Mouse (Mus musculus) layer of hippocampus, postnatal 36 days (tissue): ENCODE results near the gene E330009J07Rik. TPM values are rescaled to one million over a fixed set of nuclear protein-coding genes. Genes with fewer than 3 reads are reported as not detected.

Experiments
- DNase-seq, 2 experiments: peaks; one replicate each; pipeline ENCODE4 v3.0.0; 2022
- total RNA-seq, 2 experiments: library from RNA; stranded (reverse); gene quantifications; 2 replicates each; pipeline ENCODE4 v1.2.3; 2021

The E330009J07Rik gene
- total RNA-seq: 10 to 100 TPM; 46.2 to 48.4 TPM

DNA sequence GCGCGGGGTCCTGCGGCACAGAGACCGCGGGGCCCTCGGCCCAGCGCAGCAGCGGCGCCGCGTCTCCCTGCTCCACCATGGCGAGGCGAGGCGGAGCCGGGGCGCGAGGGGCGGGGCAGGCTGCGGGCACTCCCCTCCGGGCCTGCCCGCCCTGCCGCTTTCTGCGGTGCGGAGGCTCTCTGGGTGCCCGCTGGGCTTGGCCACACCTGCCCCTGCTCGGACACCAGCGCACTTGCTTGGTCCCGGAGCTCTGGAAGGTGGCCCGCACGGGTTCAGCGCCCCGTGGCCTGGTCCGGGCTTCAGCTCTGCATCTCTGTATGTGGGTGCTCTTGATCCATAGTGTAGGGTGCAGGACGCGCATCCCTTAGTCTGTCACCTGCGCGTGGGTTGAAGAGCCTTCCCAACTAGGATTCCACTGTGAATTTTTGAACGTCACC is at the start of gene E330009J07Rik:
Gene E330009J07Rik, minus strand, starts transcription at position 89 of the 437 bp plus-strand sequence.
- peak; percentile 81 to 82 for DNase-seq

DNA sequence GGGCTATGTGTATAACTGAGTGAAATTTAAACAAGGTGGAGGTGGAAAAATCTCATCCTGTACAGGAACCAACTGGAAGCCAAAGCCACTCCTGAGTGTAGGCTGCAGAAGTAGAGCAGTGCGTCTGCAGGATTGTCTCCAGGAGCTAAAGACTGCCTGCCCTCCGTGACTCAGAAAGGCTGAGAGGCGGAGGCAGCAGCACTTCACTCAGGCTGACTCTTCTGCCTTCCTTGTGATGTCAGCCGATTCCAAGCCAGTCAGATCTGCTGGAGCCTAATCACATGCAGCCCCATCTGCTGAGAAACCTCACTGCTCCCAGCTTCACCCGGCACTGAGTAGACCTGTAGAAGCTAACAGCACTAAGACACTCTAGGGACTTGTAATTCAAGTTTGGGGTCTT is 46.4 kb upstream of the E330009J07Rik start:
- DNase-seq: no peak

DNA sequence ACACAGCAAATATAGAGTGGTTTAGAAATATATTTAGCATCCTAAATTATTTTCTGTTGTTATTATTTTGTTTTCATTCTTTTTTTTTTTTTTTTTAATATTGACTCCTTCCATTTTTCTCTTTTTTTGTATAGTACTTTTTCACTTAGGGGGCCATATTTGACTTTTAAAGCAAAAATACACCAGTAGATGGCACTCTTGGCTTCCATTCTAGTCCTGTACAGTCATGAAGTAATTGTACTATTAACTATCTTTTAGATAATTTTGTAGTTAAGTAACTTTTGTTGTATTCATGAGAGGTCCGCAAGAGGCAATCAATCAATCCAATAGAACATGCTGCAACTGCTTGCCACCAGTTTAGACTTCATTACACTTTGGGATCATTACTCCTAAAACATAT is 43.8 kb upstream of the E330009J07Rik start:
- no peak for DNase-seq

DNA sequence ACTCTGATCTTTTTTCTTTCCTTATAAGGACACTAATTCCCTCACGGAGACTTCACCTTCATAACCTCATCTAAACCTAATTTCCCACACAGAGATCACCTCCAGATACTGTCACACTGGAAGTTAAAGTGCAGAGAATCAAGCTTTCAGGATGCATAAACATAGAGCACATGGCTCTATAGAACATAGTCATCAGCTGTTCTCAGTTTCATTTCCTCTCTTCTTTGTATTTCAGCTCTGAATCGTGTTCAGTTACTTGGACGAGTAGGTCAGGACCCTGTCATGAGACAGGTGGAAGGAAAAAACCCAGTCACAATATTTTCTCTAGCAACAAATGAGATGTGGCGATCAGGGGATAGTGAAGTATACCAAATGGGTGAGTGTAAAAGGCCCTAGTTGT is 40.2 kb upstream of the E330009J07Rik start:
- no peak for DNase-seq

DNA sequence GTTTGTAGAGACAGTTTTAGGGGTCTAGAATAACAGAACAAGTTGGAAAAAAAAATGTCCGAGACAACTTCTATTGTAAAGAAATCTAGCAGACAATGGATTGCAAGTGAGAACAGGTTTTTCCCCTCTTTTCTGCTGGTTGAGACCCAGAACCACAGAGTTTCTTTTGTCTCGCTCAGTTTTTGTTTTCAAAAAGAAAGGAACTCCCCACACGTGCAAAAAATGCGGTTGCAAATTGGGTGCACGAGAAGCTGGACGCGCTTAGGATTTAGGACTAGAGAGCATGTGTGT is 35.7 kb upstream of the E330009J07Rik start:
- no peak for DNase-seq

DNA sequence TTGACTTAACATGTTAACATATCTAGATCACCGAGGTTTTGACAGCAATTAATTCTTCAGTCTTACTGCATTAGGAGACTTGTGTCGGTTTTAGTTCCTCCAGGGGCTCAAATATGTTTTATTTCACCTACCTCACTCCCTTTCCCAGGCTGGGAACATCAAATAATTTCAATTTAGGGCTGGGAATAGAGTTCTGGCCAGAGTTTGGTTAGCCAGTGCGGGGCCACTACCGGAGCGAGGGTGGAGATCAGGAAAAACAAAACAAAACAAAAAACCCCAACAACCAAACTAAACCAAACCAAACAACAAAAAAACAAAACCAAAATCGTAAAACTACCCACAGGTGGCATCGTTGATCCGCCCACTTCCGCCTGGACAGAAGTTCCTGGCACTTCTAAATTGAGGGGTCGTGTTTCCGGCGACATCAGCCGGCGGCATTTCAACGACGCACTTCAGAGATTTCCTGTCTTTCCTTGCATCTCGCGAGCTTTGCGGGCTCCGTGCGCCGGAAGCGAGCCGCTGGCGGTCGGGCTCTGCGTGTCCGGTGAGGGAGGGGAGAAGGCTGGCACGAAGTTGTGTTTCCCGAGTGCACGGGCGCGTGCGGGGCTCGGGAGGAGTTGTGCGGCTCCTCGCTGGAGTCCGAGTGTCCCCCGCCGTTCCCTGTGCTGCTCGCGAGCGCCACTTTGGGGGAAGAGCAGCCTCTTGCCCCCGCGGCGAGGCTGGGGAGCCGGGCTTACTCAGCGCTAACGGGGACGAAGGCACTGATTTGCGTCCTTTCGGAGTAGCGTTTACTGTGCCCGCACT is 35.2 kb upstream of the E330009J07Rik start, which contains the start of gene Ssbp1:
Gene Ssbp1, plus strand, starts transcription at position 437 of the 804 bp plus-strand sequence.
- peak; percentile 87 to 88 for DNase-seq

DNA sequence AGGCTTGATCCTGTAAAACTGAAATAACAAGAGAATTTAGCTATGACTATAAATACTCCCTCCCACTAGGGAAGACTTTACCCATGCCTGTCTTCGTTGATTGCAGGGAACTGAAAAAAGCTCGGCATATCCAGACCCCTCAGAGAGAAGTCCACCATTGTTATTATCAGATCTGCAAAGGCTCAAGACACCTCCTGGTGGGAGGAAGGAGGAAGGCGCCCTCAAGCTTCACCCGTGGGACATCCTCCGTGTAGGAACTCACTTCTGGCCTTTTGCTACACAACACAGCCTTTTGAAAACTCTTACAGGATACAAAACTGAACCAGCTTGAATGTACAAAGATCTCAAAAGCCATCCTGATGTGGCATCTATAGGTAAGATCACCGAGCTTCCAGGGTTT is 29.8 kb upstream of the E330009J07Rik start:
- DNase-seq: no peak

DNA sequence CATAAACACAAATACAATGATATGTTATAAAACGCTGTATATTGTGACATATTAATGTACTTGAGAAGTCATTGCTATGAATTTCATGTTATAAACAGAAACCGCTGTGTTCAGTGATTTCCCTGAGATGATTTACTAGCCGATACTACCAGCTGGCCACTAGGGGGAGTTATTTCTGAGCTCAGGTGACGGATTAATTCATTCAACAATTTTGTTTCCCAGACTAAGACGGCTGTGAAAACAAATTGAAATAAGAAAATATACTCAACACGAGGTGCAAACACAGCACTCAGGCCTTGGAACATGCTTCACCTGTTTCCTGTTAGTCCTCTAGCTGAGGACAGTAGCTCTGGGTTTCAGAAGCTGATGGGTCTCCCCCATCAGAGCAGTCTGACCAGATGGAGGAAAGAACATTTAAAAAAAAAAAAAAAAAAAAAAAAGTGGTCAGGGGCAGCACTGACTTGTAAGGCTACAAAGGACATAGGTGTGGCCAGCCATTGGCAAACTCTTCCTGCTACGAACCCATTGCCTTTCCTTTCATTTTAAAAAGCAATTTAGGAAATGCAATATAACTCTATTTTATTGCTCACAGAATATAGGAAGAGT is 18.6 kb upstream of the E330009J07Rik start:
- no peak for DNase-seq

DNA sequence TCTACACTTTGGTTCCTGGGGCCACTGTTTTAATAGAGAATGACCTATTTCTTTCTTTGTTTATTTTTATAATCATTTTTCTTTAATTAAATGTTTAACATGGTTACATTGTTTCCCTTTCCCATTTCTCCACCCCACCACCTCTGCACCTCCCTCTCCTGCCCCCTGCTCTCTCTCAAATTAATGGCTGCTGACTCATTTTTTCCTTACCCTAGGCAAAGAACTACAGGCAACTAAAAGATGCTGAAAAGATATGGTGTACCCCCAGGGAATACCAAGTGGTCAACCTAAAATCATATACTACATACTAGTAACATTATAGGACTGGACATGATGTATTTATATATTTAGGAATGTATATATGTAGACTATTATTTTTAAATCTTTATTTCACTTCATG is 12.7 kb upstream of the E330009J07Rik start:
- no peak for DNase-seq

DNA sequence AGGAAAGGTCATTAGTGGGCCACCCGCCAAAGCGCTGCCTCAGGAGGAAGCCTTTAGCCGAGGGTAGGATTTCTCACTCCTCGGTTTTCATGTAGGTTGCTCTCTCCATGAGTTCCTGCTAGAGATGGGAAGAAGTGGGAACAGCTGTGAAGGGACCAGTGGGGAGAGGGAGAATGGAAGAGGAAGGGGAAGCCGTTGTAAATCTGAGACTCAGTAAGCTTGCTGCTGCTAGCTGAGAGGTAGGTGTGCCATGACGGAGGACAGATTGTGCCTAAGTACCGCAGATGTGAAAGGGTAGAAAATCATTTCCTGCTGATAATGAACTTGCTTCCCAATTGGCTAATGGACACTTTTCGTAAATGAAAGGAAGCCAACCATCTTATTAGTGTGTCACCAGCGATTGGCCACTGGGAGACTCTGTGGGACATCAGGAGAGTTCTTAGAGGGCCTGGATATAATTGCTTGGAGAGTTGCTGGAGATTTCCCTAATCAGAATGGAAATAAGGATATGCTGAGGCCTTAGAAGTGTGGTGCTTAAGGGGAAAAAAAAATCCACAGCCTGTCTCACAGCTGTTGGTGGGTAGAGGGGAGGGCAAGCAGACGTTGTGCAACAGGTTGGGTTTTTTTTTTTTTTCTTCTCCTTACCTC is 7.5 kb upstream of the E330009J07Rik start:
- DNase-seq: no peak

DNA sequence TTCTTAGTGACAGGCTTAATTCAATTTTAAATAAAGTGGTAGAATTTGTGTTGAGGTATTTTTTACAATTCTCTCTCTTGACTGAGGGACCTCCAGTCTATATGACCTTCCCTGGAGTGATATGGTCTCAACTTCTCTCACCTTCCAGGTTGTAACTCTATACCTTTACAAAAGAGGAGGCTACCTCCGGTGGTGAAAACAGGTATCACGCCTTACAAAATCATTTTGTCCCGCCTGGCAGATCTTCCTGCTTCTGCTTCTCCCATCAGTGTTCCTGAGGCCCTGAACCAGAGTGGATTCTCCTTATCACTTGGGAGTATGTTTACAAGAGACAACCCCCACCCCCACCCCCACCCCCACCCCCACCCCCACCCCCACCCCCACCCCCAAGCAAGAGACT is 5.8 kb upstream of the E330009J07Rik start:
- no peak for DNase-seq

DNA sequence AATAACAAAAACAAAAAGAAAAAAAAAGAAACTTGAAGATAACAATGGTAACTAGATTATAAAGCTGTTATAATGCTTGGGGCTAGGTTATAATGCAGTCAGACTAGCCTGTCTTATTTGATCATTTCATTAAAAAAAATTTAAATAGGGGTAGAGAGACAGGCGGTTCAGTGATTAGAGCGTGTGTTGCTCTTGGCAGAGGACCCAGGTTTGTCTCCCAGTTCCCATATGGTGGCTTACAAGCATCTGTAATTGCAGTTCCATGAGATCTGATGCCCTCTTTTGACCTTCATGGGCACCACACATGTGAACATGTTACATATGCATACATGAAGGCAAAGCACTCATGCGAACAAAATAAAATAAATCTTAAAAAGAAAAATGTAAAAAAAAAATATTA is 5.3 kb upstream of the E330009J07Rik start:
- DNase-seq: no peak

DNA sequence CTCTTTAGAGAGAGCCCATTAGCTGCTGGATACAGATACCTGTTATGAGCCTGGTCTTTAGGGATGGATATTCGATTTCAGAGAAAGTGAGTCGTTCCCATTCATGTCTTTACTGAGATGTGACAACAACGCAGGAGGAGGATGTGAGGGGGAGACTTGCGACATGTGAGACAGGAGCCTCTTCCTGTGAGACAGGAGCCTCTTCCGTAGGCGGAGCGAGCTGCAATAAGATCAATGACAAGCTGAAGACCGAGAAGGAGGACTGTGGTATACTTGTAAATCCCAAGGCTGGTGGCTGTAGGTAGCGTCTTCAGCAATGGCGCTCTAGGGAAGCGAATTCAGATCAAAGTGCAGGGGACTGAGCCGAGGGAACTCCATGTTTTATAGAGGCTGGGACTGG is 3.8 kb upstream of the E330009J07Rik start:
- DNase-seq: no peak

DNA sequence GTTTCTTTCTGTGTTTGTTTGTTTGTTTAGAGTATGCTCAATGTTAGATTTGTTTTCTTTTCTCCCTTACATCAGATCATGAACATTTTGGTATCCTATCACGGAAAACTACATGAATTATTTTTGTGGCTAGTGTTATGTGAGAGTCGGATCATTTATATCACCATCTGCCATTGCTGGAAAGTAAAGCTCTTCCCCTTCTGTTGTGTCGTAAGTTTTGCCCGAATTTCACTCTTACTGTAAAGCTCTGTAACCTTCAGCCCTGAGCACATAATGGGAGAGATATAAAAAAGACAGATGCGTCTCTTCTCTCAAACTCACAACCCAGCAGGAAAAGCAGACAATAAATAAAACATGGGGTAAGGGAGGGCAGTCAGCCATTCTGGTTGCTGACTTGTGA is 3.0 kb upstream of the E330009J07Rik start, which contains the start of gene Wee2:
Gene Wee2, plus strand, starts transcription at position 153 of the 400 bp plus-strand sequence.
- DNase-seq: no peak

DNA sequence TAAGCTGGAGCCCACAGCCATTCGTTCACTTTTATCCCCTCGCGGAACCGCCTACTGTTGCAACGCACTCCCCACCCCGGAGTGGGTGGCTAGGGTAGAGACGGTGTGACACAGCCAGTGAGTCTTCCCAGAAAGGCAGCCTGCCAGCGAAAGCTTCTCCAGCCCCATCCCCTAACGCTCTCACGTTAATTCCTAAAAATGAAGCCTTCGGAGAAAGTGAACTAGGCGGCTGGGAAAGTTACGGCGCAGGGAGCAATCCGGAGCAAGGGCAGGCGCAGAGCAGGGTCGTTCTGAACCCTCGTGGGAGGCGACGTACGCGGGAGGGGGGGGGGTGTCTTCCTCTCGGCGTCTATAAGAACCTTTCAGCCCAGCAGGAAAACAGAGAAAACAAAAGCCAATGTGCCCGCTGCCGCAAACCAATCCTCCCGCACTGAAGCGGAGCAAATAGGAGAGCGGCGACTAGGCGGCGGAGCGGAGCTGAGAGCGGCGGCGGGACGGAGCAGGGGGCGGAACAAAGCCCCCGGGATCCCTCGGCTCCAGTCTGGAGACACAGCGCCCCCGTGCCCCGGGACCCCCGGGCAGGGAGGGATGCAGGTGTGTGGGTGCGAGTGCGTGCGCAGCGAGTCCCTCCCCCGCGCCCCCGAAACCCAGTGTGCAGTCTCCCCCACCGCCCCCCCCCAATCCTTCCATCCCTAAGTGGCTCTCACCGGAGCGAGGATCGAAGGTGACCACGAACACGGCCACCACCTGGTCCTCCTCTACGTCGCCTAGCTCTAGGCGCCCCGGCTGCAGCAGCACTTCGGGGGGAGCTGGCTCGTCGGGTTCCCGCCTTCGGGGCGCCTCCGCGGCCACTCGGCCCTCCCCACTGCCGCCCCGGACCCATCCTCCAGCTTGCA is 536 bp downstream of the E330009J07Rik start:
- peak; percentile 69 to 71 for DNase-seq

DNA sequence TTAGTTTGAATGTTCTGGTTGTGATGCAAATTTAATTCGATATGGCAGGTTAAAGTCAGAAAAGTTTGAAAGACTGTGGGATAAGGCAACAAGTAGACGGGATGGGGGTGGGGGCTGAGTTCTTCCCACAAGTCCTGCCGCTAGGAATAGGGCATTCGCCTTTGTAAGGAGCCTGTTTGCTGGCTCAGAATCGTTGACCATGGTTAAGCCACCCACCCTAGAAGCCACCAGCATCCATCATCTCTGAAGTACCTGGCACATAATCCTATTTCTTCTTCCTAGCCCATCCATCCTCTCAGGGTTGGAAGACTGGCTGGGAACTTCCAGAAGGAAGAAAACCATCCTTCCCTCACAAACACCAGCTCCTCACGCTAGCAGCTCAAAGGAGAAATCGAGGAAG is 1.2 kb downstream of the E330009J07Rik start:
- DNase-seq: no peak

DNA sequence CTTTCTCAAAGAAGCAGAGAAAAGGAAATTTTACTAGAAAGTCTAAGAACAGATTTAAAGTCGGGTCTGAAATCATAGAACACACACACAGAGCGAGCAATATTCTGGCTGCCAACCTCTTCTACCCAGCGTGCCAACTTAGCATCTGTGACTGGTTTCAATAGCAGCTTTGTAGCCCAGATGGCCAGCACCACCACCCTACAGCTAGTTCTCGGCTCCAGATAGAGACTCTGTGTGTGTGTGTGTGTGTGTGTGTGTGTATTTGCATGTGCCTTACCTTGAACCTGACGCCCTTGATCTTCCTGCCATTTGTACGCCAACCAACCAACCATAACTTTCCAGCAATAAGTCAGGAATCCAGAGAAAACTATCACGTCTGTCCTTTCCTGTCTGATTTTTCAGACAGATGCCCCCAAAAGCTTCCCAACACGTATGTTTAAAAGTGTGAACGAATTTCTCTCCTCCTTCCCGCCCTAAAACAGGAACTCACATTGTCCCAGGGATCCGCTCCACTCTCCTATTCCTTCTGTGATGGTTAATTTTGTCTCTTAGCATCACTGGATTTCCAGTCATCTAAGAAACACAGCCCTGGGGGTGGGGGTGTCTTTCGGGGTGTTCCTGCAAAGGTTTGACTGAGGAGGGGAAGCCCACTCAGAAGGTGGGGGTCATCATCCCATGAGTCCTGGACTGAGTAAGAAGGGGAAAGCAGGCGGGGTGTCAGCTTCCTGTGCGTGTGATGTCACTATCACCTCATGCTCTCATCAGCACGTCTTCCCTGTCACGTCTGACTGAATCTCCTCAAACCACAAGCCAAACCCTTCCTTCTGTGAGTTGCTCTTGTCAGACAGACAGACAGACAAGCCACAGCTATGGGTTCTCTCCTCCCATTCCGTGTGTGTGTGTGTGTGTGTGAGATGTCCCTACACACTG is 3.3 kb downstream of the E330009J07Rik start:
- DNase-seq: peak; percentile 83

DNA sequence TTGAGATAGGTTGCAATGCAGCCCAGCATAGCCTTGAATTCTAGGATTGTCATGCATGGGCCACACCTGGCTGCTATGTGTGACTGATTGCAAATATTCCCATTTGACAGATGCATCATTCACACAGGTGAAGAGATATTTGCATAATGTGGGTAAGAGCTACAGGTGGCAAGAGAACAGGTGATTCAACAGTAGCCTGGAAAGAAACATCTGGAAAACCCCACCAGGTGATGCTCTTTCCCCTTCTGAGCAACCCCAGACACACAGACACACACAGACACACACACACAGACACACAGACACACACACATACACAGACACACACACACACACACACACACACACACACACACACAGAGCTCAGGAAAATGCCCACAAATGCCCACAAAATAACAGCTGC is 4.1 kb downstream of the E330009J07Rik start:
- no peak for DNase-seq

DNA sequence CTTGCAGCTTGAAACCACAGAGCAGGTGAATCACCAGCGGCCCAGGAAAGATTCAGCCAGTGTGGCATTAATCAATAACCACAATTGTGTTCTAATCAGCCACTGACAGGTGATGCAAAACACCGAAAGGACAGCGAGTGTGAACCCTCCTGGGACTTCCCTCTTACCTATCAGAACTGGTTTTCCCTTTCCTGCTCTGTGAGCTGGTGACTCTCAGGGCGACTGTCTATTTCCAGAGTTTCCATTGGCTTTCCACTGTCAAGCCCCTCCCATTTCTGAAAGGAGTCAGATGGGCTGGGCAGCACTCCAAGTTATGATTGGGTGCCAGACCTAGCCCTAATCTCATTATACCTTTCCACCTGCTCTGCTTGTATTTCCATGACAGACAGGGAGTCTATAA is 4.6 kb downstream of the E330009J07Rik start:
- DNase-seq: no peak

DNA sequence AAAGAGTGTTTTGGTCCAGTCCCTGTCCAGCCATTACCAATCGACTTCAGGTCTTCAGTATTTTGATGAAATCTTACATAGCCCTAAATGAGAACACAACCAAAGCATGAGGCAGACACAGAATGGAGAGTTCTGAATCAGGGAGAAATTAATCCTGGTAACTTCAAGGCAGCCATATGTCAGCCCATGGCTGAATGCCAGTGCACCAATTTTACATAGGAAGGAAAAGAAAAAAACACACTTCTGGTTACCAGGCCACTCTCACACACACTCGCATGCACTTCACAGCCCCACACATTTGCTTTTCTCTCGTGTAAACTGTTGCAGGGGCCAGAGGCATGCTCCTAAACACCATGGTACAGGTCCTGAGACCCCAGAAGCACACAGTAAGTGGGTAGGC is 5.1 kb downstream of the E330009J07Rik start:
- no peak for DNase-seq

DNA sequence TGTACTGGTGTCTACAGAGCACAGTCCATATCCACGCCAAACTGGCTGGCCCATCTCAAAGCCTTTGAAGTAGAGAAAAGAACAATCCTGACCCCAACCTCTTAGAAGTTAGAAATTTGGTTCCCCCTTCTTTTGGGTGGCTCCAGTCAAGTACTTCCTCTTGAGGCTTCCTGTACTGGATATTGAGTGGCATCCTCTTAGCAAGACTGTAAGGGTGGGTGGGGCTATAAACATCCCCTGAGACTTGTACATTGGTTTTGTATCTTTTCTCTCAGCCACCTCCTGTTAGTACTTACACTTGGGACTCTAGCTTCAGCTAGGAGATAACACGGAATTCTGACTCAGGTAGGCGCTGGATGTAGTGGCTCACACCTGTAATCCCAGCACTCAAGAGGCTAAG is 5.7 kb downstream of the E330009J07Rik start:
- DNase-seq: no peak
